ENCODE assay signal across 9 mouse cellular contexts in the genomic region with DNA sequence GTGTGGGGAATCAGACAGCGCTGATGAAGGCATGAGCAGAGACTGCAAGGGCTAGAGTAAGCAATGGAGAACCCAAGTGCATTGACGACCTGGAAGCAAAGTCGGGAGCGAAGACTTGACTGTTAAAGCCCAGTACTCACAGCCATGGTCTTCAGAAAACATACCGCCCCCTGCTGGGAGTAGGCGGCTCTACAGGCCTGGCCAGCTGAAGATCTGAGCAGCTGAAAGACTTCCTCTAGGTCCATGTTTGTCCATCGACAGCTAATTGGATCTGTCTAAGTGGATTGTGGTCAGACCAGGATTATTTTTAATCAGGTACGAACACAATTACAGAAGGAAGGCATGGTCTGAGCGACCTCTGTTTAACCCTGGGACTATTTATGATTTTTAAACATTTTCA.
DNase-seq lines count a peak whose midpoint lies in the region; ATAC-seq and TF ChIP-seq lines count a peak whose summit lies in the region.
"Had no signal": no experiment of that assay in that cellular context is flagged by ENCODE, and none has a peak within 500 bp of the region (broad histone marks: within the 10 kb centered on the region; RNA-seq: fewer than 3 reads in every experiment).

No protein-coding gene starts in this region.

- H3K36me3 ChIP-seq in neural tube, embryonic 15.5 days, result no peaks in the 10 kb centered on the region
- H3K36me3 ChIP-seq: heart, embryonic 15.5 days had no signal

- DNase-seq in gastrocnemius, adult 2 months, result peak; percentile 44
- no peak for DNase-seq in gastrocnemius, postnatal 25 days
- DNase-seq in neural tube, embryonic 10.5 days (ENCODE audit: extremely low spot score, low spot score), result peak; percentile 31
- peak; percentile 33 for DNase-seq in c-Kit-positive CD71-positive TER-119-positive erythroid progenitor cells, embryonic 14.5 days (ENCODE audit: low spot score)
- DNase-seq in lung, postnatal 10 days, result peak; percentile 33
- DNase-seq in adipocyte (ENCODE audit: low spot score), result no peak
- DNase-seq in natural killer cell, adult 2 months (ENCODE audit: low spot score in 2 of 2), result no peak

- H3K9me3 ChIP-seq in neural tube, embryonic 15.5 days (replicated peaks), result no peaks in the 10 kb centered on the region
- H3K9me3 ChIP-seq: heart, embryonic 15.5 days had no signal

- ATAC-seq in neural tube, embryonic 15.5 days (ENCODE audit: low FRiP score), result no peak

- no peak overlapping the region for H3K4me2 ChIP-seq in neural tube, embryonic 15.5 days
- H3K4me2 ChIP-seq: heart, embryonic 15.5 days had no signal

- H3K9ac ChIP-seq in neural tube, embryonic 15.5 days (replicated peaks), result no peak overlapping the region
- H3K9ac ChIP-seq: heart, embryonic 15.5 days had no signal

- H3K4me1 ChIP-seq in neural tube, embryonic 15.5 days, result peaks cover 6% of the 10 kb centered on the region; the same call in 1 of the 2 replicates
- H3K4me1 ChIP-seq: heart, embryonic 15.5 days had no signal

- H3K27me3 ChIP-seq in neural tube, embryonic 15.5 days (replicated peaks), result no peaks in the 10 kb centered on the region
- H3K27me3 ChIP-seq: heart, embryonic 15.5 days had no signal

- H3K27ac ChIP-seq in gastrocnemius, adult 2 months, result no peak overlapping the region
- no peak overlapping the region for H3K27ac ChIP-seq in neural tube, embryonic 15.5 days (replicated peaks)
- H3K27ac ChIP-seq: heart, embryonic 15.5 days had no signal

- TF ChIP-seq CTCF in gastrocnemius, adult 2 months (IDR thresholded peaks at IDR 0.05), result peak; percentile 73

- 82% methylated on average over 9 of the region's 9 CpGs for WGBS in neural tube, embryonic 15.5 days

- H3K4me3 ChIP-seq in gastrocnemius, adult 2 months, result no peak overlapping the region
- H3K4me3 ChIP-seq in neural tube, embryonic 15.5 days (replicated peaks), result no peak overlapping the region
- H3K4me3 ChIP-seq: heart, embryonic 15.5 days had no signal

- intact Hi-C loops in gastrocnemius, adult 2 months (cut with DNase I), result loop anchor here (10.0 kb wide), 1 partner anchor 710 kb away; no protein-coding TSS in a partner anchor

Comparison
In these comparisons a context has a peak if more than half of its experiments do, and no peak if none do; other contexts are left out.
1. DNase-seq: peak in gastrocnemius, adult 2 months (single experiment), neural tube, embryonic 10.5 days (single experiment), c-Kit-positive CD71-positive TER-119-positive erythroid progenitor cells, embryonic 14.5 days (single experiment) and lung, postnatal 10 days (single experiment); none in gastrocnemius, postnatal 25 days (single experiment), adipocyte (single experiment) and natural killer cell, adult 2 months (0 of 2).